Mouse (Mus musculus): ENCODE measurements around the gene Gstp2. TPM values are rescaled to one million over a fixed set of nuclear protein-coding genes. Genes with fewer than 3 reads are reported as not detected.

Gstp2 gene
- polyA plus RNA-seq, 1 experiment: 6.7 TPM

GRCm38 (mm10) chr19:4091383-4091782 is 45.6 kb upstream of the Gstp2 start:
- no peaks in the 10 kb centered on the region for H3K27me3 ChIP-seq (ENCODE audit: control insufficient read depth, insufficient read depth, insufficient read length)
- H3K79me2 ChIP-seq (ENCODE audit: control insufficient read depth, insufficient read depth): no peaks in the 10 kb centered on the region
- H3K4me2 ChIP-seq (ENCODE audit: low read depth): peak overlapping the region; percentile 57
- no peak overlapping the region for H3ac ChIP-seq (ENCODE audit: control insufficient read depth, insufficient read length)
- no peaks in the 10 kb centered on the region for H3K36me3 ChIP-seq (ENCODE audit: control insufficient read depth, insufficient read depth)
- TF ChIP-seq CEBPB (IDR thresholded peaks at IDR 0.05; ENCODE audit: insufficient read depth, poor library complexity, severe bottlenecking) (no peak), REST (IDR thresholded peaks at IDR 0.05; ENCODE audit: insufficient read depth, insufficient read length) (no peak), USF1 (IDR thresholded peaks at IDR 0.05; ENCODE audit: low read depth) (no peak)
- H3K4me3 ChIP-seq: no peak overlapping the region

GRCm38 (mm10) chr19:4090446-4090845 is 44.6 kb upstream of the Gstp2 start:
- no peaks in the 10 kb centered on the region for H3K79me2 ChIP-seq (ENCODE audit: control insufficient read depth, insufficient read depth)
- H3K4me2 ChIP-seq (ENCODE audit: low read depth): peak overlapping the region; percentile 57
- no peak overlapping the region for H3ac ChIP-seq (ENCODE audit: control insufficient read depth, insufficient read length)
- no peak overlapping the region for H3K4me3 ChIP-seq
- TF ChIP-seq USF1 (IDR thresholded peaks at IDR 0.05; ENCODE audit: low read depth): no peak
- TF ChIP-seq MYOD1 (IDR thresholded peaks at IDR 0.05; ENCODE audit: control insufficient read depth in 1 of 3, insufficient read length in 2 of 3, low read depth in 2 of 3): peak in 2 of 3 experiments; percentile 67 to 80
- TF ChIP-seq CEBPB (IDR thresholded peaks at IDR 0.05; ENCODE audit: insufficient read depth, poor library complexity, severe bottlenecking): no peak
- no peak for TF ChIP-seq TCF12 (IDR thresholded peaks at IDR 0.05; ENCODE audit: insufficient read depth, poor library complexity, severe bottlenecking)
- no peak for TF ChIP-seq POLR2A (IDR thresholded peaks at IDR 0.05; ENCODE audit: insufficient read length, low read depth)
- no peak for TF ChIP-seq POLR2AphosphoS2 (IDR thresholded peaks at IDR 0.05; ENCODE audit: insufficient read length, low read depth)
- TF ChIP-seq MAX (IDR thresholded peaks at IDR 0.05; ENCODE audit: low read depth): no peak
- TF ChIP-seq MYOG (IDR thresholded peaks at IDR 0.05; ENCODE audit: control insufficient read depth in 1 of 3, insufficient read depth in 1 of 3, insufficient read length in 2 of 3, low read depth in 2 of 3): peak in 2 of 3 experiments; percentile 18 to 43
- peak; percentile 26 for TF ChIP-seq TCF3 (IDR thresholded peaks at IDR 0.05; ENCODE audit: insufficient read length, low read depth)
- TF ChIP-seq SRF (IDR thresholded peaks at IDR 0.05; ENCODE audit: control insufficient read depth, insufficient read length, low read depth): no peak
- no peaks in the 10 kb centered on the region for H3K27me3 ChIP-seq (ENCODE audit: control insufficient read depth, insufficient read depth, insufficient read length)
- no peaks in the 10 kb centered on the region for H3K36me3 ChIP-seq (ENCODE audit: control insufficient read depth, insufficient read depth)

GRCm38 (mm10) chr19:4089128-4089527 is 43.3 kb upstream of the Gstp2 start:
- no peak overlapping the region for H3K4me2 ChIP-seq (ENCODE audit: low read depth)
- no peak overlapping the region for H3K4me3 ChIP-seq
- TF ChIP-seq E2F4 (IDR thresholded peaks at IDR 0.05; ENCODE audit: insufficient read depth): no peak
- TF ChIP-seq TCF12 (IDR thresholded peaks at IDR 0.05; ENCODE audit: insufficient read depth, poor library complexity, severe bottlenecking): no peak
- TF ChIP-seq MYOG (IDR thresholded peaks at IDR 0.05; ENCODE audit: control insufficient read depth in 1 of 3, insufficient read depth in 1 of 3, insufficient read length in 2 of 3, low read depth in 2 of 3): no peak
- no peak for TF ChIP-seq REST (IDR thresholded peaks at IDR 0.05; ENCODE audit: insufficient read depth, insufficient read length)
- TF ChIP-seq MYOD1 (IDR thresholded peaks at IDR 0.05; ENCODE audit: control insufficient read depth in 1 of 3, insufficient read length in 2 of 3, low read depth in 2 of 3): no peak
- TF ChIP-seq TCF3 (IDR thresholded peaks at IDR 0.05; ENCODE audit: insufficient read length, low read depth): no peak
- TF ChIP-seq USF1 (IDR thresholded peaks at IDR 0.05; ENCODE audit: low read depth): no peak
- TF ChIP-seq POLR2A (IDR thresholded peaks at IDR 0.05; ENCODE audit: insufficient read length, low read depth): no peak
- TF ChIP-seq CEBPB (IDR thresholded peaks at IDR 0.05; ENCODE audit: insufficient read depth, poor library complexity, severe bottlenecking): no peak
- TF ChIP-seq POLR2AphosphoS2 (IDR thresholded peaks at IDR 0.05; ENCODE audit: insufficient read length, low read depth): no peak
- no peak for TF ChIP-seq MAX (IDR thresholded peaks at IDR 0.05; ENCODE audit: low read depth)
- no peak for TF ChIP-seq SRF (IDR thresholded peaks at IDR 0.05; ENCODE audit: control insufficient read depth, insufficient read length, low read depth)
- H3K79me2 ChIP-seq (ENCODE audit: control insufficient read depth, insufficient read depth): no peaks in the 10 kb centered on the region
- no peak overlapping the region for H3ac ChIP-seq (ENCODE audit: control insufficient read depth, insufficient read length)
- no peaks in the 10 kb centered on the region for H3K27me3 ChIP-seq (ENCODE audit: control insufficient read depth, insufficient read depth, insufficient read length)
- H3K36me3 ChIP-seq (ENCODE audit: control insufficient read depth, insufficient read depth): no peaks in the 10 kb centered on the region

DNA sequence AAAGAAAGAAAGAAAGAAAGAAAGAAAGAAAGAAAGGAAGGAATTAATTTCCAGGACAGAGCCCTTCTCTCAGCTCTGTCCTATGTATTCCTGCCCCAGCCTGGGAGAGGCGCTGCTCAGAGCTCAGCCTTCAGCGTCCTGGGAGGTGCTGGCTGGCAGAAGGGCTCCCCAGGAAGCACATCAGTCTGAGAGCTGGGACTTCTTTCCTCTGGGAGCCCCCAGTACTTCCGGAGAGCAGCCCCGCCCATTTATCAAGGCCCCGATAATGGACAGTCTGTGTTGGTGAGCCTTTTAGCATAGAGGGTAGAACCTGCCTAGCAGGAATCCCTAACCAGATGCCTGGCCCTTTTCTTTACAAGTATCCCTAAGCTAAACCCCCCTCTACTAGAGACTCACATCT is 42.3 kb upstream of the Gstp2 start:
- TF ChIP-seq POLR2AphosphoS2 (IDR thresholded peaks at IDR 0.05; ENCODE audit: insufficient read length, low read depth): no peak
- TF ChIP-seq MYOD1 (IDR thresholded peaks at IDR 0.05; ENCODE audit: control insufficient read depth in 1 of 3, insufficient read length in 2 of 3, low read depth in 2 of 3): no peak
- no peak for TF ChIP-seq USF1 (IDR thresholded peaks at IDR 0.05; ENCODE audit: low read depth)
- no peak for TF ChIP-seq SRF (IDR thresholded peaks at IDR 0.05; ENCODE audit: control insufficient read depth, insufficient read length, low read depth)
- TF ChIP-seq MYOG (IDR thresholded peaks at IDR 0.05; ENCODE audit: control insufficient read depth in 1 of 3, insufficient read depth in 1 of 3, insufficient read length in 2 of 3, low read depth in 2 of 3): no peak
- TF ChIP-seq E2F4 (IDR thresholded peaks at IDR 0.05; ENCODE audit: insufficient read depth): no peak
- no peak for TF ChIP-seq TCF12 (IDR thresholded peaks at IDR 0.05; ENCODE audit: insufficient read depth, poor library complexity, severe bottlenecking)
- no peak for TF ChIP-seq CEBPB (IDR thresholded peaks at IDR 0.05; ENCODE audit: insufficient read depth, poor library complexity, severe bottlenecking)
- TF ChIP-seq MAX (IDR thresholded peaks at IDR 0.05; ENCODE audit: low read depth): no peak
- no peak for TF ChIP-seq POLR2A (IDR thresholded peaks at IDR 0.05; ENCODE audit: insufficient read length, low read depth)
- TF ChIP-seq REST (IDR thresholded peaks at IDR 0.05; ENCODE audit: insufficient read depth, insufficient read length): no peak
- no peak for TF ChIP-seq TCF3 (IDR thresholded peaks at IDR 0.05; ENCODE audit: insufficient read length, low read depth)
- Histone ChIP-seq H3K27me3 (ENCODE audit: control insufficient read depth, insufficient read depth, insufficient read length) (no peaks in the 10 kb centered on the region), H3K4me3 (no peak overlapping the region), H3K4me2 (ENCODE audit: low read depth) (no peak overlapping the region), H3K36me3 (ENCODE audit: control insufficient read depth, insufficient read depth) (no peaks in the 10 kb centered on the region), H3ac (ENCODE audit: control insufficient read depth, insufficient read length) (no peak overlapping the region), H3K79me2 (ENCODE audit: control insufficient read depth, insufficient read depth) (no peaks in the 10 kb centered on the region)

GRCm38 (mm10) chr19:4087090-4087489 is 41.3 kb upstream of the Gstp2 start:
- peak overlapping the region; percentile 23 for H3K4me2 ChIP-seq (ENCODE audit: low read depth)
- H3K27me3 ChIP-seq (ENCODE audit: control insufficient read depth, insufficient read depth, insufficient read length): no peaks in the 10 kb centered on the region
- TF ChIP-seq CEBPB (IDR thresholded peaks at IDR 0.05; ENCODE audit: insufficient read depth, poor library complexity, severe bottlenecking) (peak; percentile 67; the same call in 1 of the 2 replicates), MYOD1 (IDR thresholded peaks at IDR 0.05; ENCODE audit: control insufficient read depth in 1 of 3, insufficient read length in 2 of 3, low read depth in 2 of 3) (no peak)
- H3K79me2 ChIP-seq (ENCODE audit: control insufficient read depth, insufficient read depth): no peaks in the 10 kb centered on the region
- no peaks in the 10 kb centered on the region for H3K36me3 ChIP-seq (ENCODE audit: control insufficient read depth, insufficient read depth)
- H3ac ChIP-seq (ENCODE audit: control insufficient read depth, insufficient read length): no peak overlapping the region
- H3K4me3 ChIP-seq: no peak overlapping the region

Data from myocyte (in vitro differentiated cells).